Mouse (Mus musculus): ENCODE measurements around the gene Clptm1l. TPM values are rescaled to one million over a fixed set of nuclear protein-coding genes. Genes with fewer than 3 reads are reported as not detected.

The Clptm1l gene
- polyA plus RNA-seq (2014; fragmentation: Nextera tagmentation; extraction: Ambion mirVana), result 91.1 and 135 TPM in 2 replicates

DNA sequence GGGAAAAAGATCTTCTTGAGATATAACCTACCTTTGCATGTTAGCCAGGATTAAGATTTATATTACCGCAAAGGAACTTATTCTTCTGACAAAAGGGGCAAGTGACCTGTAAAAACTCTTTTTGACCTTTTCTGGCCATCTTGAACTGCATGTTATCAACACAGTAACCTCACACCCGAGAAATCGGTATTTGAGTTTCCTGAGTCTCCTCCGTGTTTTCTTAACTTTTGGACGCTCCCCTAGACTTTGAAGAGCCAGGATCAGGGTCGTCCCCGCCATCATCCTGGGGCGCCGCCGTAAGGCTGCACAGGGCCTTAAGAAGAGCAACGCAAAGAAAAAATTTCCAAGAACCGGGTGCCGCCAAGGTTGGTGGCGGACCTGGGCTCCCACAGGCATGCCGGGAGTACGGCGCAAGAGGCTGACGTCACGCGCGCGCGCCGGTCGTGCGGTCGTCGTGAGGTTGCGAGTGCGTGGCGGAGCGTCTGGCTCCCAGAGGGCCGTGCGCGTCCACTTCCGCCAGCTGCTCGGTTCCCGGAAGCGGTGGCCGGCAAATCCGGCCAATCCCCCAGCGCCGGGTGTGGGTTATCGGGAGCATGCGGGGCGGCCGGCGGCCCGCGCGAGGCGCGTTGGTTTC, at the start of gene Clptm1l:
TSS of gene Clptm1l (plus strand) at position 485 of the 634 bp plus-strand sequence.
- Histone ChIP-seq H3K4me2 (replicated peaks; ENCODE audit: low read depth, low read length) (peak within 1 kb of the TSS; percentile 93), H3K36me3 (ENCODE audit: control insufficient read depth, insufficient read depth, low read length) (peaks cover 29% of the 10 kb centered on the region), H3K4me1 (ENCODE audit: control insufficient read depth, insufficient read depth, low read length) (peaks cover 13% of the 10 kb centered on the region), H3K4me3 (ENCODE audit: low read length) (peak within 1 kb of the TSS; percentile 57), H3K9me3 (ENCODE audit: control insufficient read depth, low read length) (no peaks in the 10 kb centered on the region), H3K9ac (ENCODE audit: low read depth, low read length) (peak within 1 kb of the TSS; percentile 87), H3K27me3 (ENCODE audit: control insufficient read depth, insufficient read depth, low read length) (no peaks in the 10 kb centered on the region), H3K27ac (ENCODE audit: low read depth, low read length) (peak within 1 kb of the TSS; percentile 55; the same call in 1 of the 2 replicates)
- 1% methylated on average over 48 of the region's 53 CpGs for WGBS
- peak; percentile 98 for ATAC-seq (ENCODE audit: low FRiP score, low TSS enrichment)

DNA sequence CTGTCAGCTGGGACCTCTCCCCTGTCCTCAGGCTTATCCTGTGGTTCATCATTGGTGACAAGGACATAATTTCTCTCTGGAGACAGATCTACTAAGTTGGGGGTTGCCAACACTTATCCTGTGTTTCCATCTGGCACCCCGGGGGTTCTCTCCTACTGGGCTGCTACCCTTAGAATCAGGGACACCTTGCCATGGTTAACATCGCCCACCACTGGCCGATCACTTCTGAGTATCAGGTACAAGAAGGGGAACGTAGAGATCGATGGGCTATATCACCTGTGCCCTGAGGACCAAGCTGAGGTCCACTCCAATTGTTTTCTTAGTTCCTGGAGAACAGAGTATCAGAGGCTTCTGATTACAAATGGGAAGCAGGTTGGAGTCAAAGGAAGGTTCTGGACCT, 39.6 kb upstream of the Clptm1l start:
- Histone ChIP-seq H3K9ac (ENCODE audit: low read depth, low read length) (no peak overlapping the region), H3K4me1 (ENCODE audit: control insufficient read depth, insufficient read depth, low read length) (no peaks in the 10 kb centered on the region), H3K36me3 (ENCODE audit: control insufficient read depth, insufficient read depth, low read length) (no peaks in the 10 kb centered on the region), H3K4me3 (ENCODE audit: low read length) (no peak overlapping the region), H3K9me3 (ENCODE audit: control insufficient read depth, low read length) (no peaks in the 10 kb centered on the region), H3K4me2 (replicated peaks; ENCODE audit: low read depth, low read length) (no peak overlapping the region), H3K27me3 (ENCODE audit: control insufficient read depth, insufficient read depth, low read length) (no peaks in the 10 kb centered on the region), H3K27ac (ENCODE audit: low read depth, low read length) (no peak overlapping the region)
- ATAC-seq (ENCODE audit: low FRiP score, low TSS enrichment), result no peak
- 82% methylated on average over 5 of the region's 5 CpGs for WGBS

DNA sequence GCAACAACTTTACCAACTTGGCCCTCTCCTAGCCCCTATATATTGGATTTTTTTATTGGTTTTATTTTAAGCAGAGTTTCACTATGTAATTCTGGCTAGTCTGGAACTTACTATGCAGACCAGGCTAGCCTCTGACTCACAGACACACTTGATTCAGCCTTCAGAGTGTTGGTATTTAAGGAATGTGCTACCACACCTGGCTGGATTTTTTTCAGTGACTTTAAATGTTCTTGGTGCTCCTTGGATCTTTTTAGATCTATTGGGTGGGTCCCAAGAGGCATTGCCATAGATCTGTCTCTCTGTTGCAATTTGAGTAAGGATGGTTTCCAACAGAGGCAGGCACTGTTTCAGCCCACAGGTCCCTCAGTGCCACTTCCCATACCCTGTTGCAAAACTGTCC, 28.8 kb upstream of the Clptm1l start:
- H3K36me3 ChIP-seq (ENCODE audit: control insufficient read depth, insufficient read depth, low read length), result no peaks in the 10 kb centered on the region
- no peaks in the 10 kb centered on the region for H3K4me1 ChIP-seq (ENCODE audit: control insufficient read depth, insufficient read depth, low read length)
- no peak overlapping the region for H3K4me2 ChIP-seq (replicated peaks; ENCODE audit: low read depth, low read length)
- H3K27ac ChIP-seq (ENCODE audit: low read depth, low read length), result no peak overlapping the region
- H3K4me3 ChIP-seq (ENCODE audit: low read length), result no peak overlapping the region
- no peaks in the 10 kb centered on the region for H3K27me3 ChIP-seq (ENCODE audit: control insufficient read depth, insufficient read depth, low read length)
- H3K9me3 ChIP-seq (ENCODE audit: control insufficient read depth, low read length), result no peaks in the 10 kb centered on the region
- no peak overlapping the region for H3K9ac ChIP-seq (ENCODE audit: low read depth, low read length)
- no peak for ATAC-seq (ENCODE audit: low FRiP score, low TSS enrichment)

DNA sequence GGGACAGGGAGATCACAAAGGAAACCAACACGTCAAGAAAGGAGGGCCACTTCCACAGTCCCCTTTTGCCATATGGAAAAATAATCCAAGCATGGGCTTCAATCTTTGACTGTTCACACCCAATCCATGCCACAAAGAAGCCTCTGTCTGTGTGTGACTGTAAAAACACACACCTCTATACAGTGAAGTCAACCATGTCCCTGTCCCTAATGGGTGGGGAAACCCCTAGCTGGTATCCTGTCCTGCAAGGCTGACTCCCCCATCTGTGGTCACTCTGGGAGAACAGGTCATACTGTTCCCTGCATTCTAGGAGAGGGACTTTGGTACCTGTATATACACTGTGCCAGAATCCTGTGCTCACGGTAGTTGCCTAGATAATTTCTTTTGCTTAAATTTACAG, 26.5 kb upstream of the Clptm1l start:
- peak; percentile 68; the same call in 1 of the 2 replicates for ATAC-seq (ENCODE audit: low FRiP score, low TSS enrichment)
- 45% methylated on average over 2 of the region's 2 CpGs for WGBS
- no peaks in the 10 kb centered on the region for H3K4me1 ChIP-seq (ENCODE audit: control insufficient read depth, insufficient read depth, low read length)
- H3K9ac ChIP-seq (ENCODE audit: low read depth, low read length), result no peak overlapping the region
- H3K4me2 ChIP-seq (replicated peaks; ENCODE audit: low read depth, low read length), result no peak overlapping the region
- no peaks in the 10 kb centered on the region for H3K27me3 ChIP-seq (ENCODE audit: control insufficient read depth, insufficient read depth, low read length)
- no peaks in the 10 kb centered on the region for H3K9me3 ChIP-seq (ENCODE audit: control insufficient read depth, low read length)
- H3K27ac ChIP-seq (ENCODE audit: low read depth, low read length), result no peak overlapping the region
- no peak overlapping the region for H3K4me3 ChIP-seq (ENCODE audit: low read length)
- H3K36me3 ChIP-seq (ENCODE audit: control insufficient read depth, insufficient read depth, low read length), result no peaks in the 10 kb centered on the region

DNA sequence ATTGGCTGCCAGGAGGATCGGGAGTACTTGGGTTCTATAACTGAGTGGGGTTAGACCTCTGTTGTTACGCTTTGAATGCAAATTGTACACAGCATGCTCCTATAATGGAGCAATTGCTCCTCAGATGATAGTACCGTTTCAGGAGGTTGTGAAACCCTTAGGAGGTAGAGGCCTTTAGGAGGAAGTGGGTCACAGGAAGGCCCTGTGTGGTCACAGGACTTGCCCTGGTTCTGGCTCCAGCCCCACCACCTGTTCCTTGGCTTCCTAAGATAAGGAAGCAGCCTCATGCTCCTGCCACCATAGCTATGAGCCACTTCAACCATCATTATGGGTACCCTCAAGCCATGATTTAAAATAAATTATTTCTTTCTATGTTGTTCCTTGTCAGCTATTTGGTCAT, 12.3 kb upstream of the Clptm1l start:
- Histone ChIP-seq H3K4me2 (replicated peaks; ENCODE audit: low read depth, low read length) (no peak overlapping the region), H3K36me3 (ENCODE audit: control insufficient read depth, insufficient read depth, low read length) (no peaks in the 10 kb centered on the region), H3K27ac (ENCODE audit: low read depth, low read length) (no peak overlapping the region), H3K27me3 (ENCODE audit: control insufficient read depth, insufficient read depth, low read length) (peaks cover 4% of the 10 kb centered on the region; the same call in 1 of the 2 replicates), H3K4me1 (ENCODE audit: control insufficient read depth, insufficient read depth, low read length) (no peaks in the 10 kb centered on the region), H3K9me3 (ENCODE audit: control insufficient read depth, low read length) (no peaks in the 10 kb centered on the region), H3K9ac (ENCODE audit: low read depth, low read length) (no peak overlapping the region), H3K4me3 (ENCODE audit: low read length) (no peak overlapping the region)
- 87% methylated on average over 3 of the region's 3 CpGs for whole genome bisulfite sequencing
- no peak for ATAC-seq (ENCODE audit: low FRiP score, low TSS enrichment)

DNA sequence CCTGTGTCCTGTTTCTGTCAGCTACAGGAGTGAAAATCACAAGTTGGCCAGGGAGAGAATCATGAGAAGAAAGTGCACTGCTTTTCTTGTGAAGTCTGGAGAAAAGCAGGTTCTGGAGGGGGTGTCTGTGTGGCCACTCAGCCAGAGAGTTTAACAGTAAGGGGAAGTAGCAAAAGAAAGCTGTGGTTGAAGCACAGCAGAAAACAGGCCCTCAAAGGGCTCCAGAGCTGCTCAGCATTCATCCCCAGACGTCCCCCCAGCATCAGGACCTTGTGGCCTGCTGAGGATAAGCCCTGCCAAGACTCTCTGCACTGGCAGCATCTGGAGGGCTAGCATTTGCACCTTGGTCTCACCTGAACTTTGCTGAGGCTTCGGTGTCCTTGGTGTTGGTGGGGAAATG, 11.3 kb upstream of the Clptm1l start:
- Histone ChIP-seq H3K9me3 (ENCODE audit: control insufficient read depth, low read length) (no peaks in the 10 kb centered on the region), H3K27me3 (ENCODE audit: control insufficient read depth, insufficient read depth, low read length) (peaks cover 9% of the 10 kb centered on the region; the same call in 1 of the 2 replicates), H3K4me3 (ENCODE audit: low read length) (no peak overlapping the region), H3K4me2 (replicated peaks; ENCODE audit: low read depth, low read length) (no peak overlapping the region), H3K27ac (ENCODE audit: low read depth, low read length) (no peak overlapping the region), H3K36me3 (ENCODE audit: control insufficient read depth, insufficient read depth, low read length) (no peaks in the 10 kb centered on the region), H3K9ac (ENCODE audit: low read depth, low read length) (no peak overlapping the region), H3K4me1 (ENCODE audit: control insufficient read depth, insufficient read depth, low read length) (no peaks in the 10 kb centered on the region)
- WGBS, result 59% methylated on average over 2 of the region's 2 CpGs
- no peak for ATAC-seq (ENCODE audit: low FRiP score, low TSS enrichment)

DNA sequence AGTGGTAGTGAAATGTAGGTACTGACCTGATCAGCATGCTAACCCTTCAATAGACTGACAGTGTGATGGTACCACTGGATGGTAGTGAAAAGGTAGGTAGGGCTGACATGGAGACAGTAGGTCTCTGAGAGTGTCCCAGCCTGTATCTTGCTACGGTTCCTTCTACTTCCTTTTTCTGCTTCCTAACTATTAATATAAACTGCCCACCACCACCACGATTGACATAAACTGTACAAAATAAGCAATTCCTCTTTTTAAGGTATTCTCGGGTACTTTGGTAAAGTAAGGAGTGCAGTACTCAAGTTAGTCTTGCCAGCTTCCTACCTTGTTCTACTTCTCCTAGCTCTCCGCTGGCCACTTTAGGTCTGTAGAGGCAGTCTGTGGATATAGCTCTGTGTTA, 7.5 kb upstream of the Clptm1l start:
- WGBS, result 81% methylated on average over 4 of the region's 4 CpGs

DNA sequence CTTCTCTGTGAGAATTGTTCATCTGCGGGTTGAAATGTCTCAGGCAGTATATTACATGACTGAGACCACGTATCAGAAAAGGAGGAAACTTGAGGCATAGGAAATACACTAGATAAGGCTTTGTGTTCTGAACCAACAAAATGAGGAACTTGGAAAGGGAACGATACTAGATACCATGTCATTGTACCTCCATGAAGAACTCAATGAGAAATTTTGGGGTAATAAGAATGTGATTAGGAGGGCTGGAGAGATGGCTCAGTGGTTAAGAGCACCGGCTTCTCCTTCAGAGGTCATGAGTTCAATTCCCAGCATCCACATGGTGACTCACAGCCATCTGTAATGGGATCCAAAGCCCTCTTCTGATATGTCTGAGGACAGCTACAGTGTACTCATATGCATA, 3.6 kb upstream of the Clptm1l start:
- Histone ChIP-seq H3K36me3 (ENCODE audit: control insufficient read depth, insufficient read depth, low read length) (no peaks in the 10 kb centered on the region), H3K4me2 (replicated peaks; ENCODE audit: low read depth, low read length) (no peak overlapping the region), H3K27ac (ENCODE audit: low read depth, low read length) (no peak overlapping the region), H3K4me3 (ENCODE audit: low read length) (no peak overlapping the region), H3K4me1 (ENCODE audit: control insufficient read depth, insufficient read depth, low read length) (peaks cover 11% of the 10 kb centered on the region), H3K9me3 (ENCODE audit: control insufficient read depth, low read length) (no peaks in the 10 kb centered on the region), H3K27me3 (ENCODE audit: control insufficient read depth, insufficient read depth, low read length) (peaks cover 5% of the 10 kb centered on the region; the same call in 1 of the 2 replicates), H3K9ac (ENCODE audit: low read depth, low read length) (no peak overlapping the region)
- ATAC-seq (ENCODE audit: low FRiP score, low TSS enrichment), result no peak
- WGBS, result 76% methylated on average over 4 of the region's 4 CpGs

More for the DNA sequence above, 7.5 kb upstream of the Clptm1l start:
- Histone ChIP-seq H3K36me3 (ENCODE audit: control insufficient read depth, insufficient read depth, low read length) (no peaks in the 10 kb centered on the region), H3K4me1 (ENCODE audit: control insufficient read depth, insufficient read depth, low read length) (no peaks in the 10 kb centered on the region), H3K4me3 (ENCODE audit: low read length) (no peak overlapping the region), H3K9me3 (ENCODE audit: control insufficient read depth, low read length) (no peaks in the 10 kb centered on the region), H3K4me2 (replicated peaks; ENCODE audit: low read depth, low read length) (no peak overlapping the region), H3K9ac (ENCODE audit: low read depth, low read length) (no peak overlapping the region), H3K27me3 (ENCODE audit: control insufficient read depth, insufficient read depth, low read length) (peaks cover 5% of the 10 kb centered on the region; the same call in 1 of the 2 replicates), H3K27ac (ENCODE audit: low read depth, low read length) (no peak overlapping the region)
- ATAC-seq (ENCODE audit: low FRiP score, low TSS enrichment), result no peak

DNA sequence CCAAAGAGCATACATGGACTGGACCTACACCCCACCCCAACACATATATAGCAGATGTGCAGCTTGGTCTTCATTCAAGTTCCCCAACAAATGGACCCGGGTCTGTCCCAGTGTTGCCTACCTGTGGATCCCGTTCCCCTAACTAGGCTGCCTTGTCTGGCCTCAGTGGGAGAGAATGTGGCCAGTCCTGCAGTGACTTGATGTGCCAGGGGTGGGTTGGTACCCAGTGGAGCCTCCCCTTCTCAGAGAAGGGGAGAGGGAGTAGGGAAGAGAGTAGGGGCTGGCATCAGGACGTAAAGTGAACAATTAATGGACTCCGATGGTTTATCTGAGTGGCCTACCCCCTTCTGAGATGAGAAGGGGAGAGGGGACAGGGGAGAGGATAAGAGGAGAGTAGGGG, 760 bp upstream of the Clptm1l start:
- ATAC-seq (ENCODE audit: low FRiP score, low TSS enrichment), result 0 out of 2 replicates have a peak, but pooled peaks have one; percentile 10
- Histone ChIP-seq H3K4me2 (replicated peaks; ENCODE audit: low read depth, low read length) (peak overlapping the region; percentile 93), H3K9ac (ENCODE audit: low read depth, low read length) (peak overlapping the region; percentile 87), H3K4me1 (ENCODE audit: control insufficient read depth, insufficient read depth, low read length) (peaks cover 13% of the 10 kb centered on the region), H3K27ac (ENCODE audit: low read depth, low read length) (no peak overlapping the region), H3K4me3 (ENCODE audit: low read length) (peak overlapping the region; percentile 57), H3K36me3 (ENCODE audit: control insufficient read depth, insufficient read depth, low read length) (peaks cover 25% of the 10 kb centered on the region), H3K27me3 (ENCODE audit: control insufficient read depth, insufficient read depth, low read length) (no peaks in the 10 kb centered on the region), H3K9me3 (ENCODE audit: control insufficient read depth, low read length) (no peaks in the 10 kb centered on the region)
- 45% methylated on average over 4 of the region's 4 CpGs for WGBS
